Mouse (Mus musculus) CD4-positive helper T cell, adult 2 months (primary cell): ENCODE results near the gene 2310022A10Rik.
A peak's percentile ranks its signal among the peaks of the same experiment; 100 is the strongest.

Source experiments
- DNase-seq: peaks from one replicate; pipeline ENCODE4 v3.0.0-alpha.2; 2012; ENCODE audit warnings: low read depth, missing footprints, low spot score

2310022A10Rik gene

DNA sequence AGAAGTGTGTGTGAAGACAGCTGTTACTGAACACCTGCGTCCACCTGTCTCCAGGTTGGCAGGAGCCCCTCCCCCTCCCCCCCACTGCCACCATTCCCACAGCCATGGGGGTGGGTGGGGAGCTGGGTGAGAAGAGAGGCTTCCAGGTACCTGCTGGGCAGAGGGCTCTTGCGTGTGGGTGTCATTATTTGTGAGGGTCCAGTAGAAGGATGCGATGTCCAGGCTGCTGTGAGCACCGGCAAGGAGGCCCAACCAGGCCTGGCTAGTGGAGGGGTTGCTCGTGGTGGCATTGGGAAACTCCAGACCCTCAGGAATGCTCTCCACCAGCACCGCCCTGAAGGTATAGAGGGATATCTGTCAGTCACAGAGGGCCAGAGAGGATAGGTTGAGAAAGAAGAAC, 12.1 kb upstream of the 2310022A10Rik start:
- no peak for DNase-seq

DNA sequence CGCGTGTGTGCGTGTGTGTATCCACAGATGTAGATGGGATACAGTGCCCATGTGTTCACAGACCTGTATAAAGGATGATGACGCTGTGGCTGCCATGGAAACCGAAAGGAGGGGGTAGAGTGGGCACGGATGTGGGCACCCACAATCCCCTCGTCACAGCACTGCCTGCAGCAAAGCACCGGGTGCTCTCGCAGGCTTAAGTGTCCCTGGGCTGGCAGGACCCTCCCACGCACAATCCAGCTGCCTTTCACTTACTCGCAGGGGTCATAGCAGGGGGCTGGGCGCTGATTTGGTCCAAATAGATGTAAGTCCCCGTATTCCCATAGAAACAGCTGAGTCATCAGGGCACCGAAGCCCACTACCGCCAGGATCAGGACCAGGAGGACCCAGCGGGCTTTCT, 11.6 kb upstream of the 2310022A10Rik start:
- peak; percentile 95 for DNase-seq

GRCm38 (mm10) chr7:27541922-27542321, 11.1 kb upstream of the 2310022A10Rik start:
- peak; percentile 51 for DNase-seq

DNA sequence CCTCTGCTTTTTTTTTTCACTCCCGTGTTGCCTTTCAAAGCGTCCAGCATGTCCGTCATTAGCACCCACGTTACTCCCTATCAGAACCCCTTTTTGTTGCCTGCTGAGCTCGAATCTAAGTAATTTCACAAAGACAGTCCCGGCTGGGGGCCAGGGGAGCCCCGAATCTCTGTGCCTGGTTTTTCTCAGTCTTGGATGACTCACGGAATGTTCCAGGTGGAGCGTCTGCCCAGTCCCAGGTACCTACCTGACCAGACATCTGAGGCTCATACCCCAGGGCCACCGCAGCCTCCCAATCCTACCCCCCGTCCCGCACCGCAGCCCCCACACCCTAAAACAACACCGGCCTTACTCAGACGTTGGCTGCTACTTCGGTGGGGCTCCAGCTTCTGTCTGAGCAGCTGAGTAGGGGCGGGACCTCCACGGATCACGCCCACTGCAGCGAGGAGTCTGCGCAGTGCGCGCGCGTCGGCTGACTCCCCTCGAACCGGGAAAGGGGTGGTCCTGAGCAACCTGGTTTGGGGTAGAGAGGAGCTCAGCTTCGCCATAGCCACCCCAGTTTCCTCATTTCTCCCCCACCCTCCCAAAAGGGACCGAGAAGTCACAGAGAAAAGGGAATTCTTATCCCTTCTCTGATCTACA, 10.5 kb upstream of the 2310022A10Rik start:
- DNase-seq: peak; percentile 86

GRCm38 (mm10) chr7:27543065-27543464, 10.0 kb upstream of the 2310022A10Rik start:
- no peak for DNase-seq

DNA sequence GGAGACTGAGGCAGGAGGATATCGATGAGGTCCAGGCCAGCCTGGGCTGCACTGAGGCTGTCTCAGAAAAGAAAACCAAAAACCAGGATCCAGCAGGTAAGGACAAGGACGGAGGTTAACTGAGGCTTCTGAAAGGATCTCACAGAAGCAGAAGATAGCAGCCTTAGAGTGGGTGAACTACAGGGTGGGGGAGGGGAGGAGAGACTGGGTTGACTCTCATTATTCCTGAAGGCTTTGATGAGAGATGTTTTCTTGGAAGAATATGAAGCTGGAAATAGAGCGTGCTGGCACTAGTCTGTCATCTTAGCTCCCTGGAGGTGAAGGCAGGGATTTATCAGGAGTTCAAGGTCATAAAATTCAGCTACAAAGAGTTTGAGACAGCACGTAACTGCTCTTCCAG, 9.2 kb upstream of the 2310022A10Rik start:
- DNase-seq: no peak

- peak; percentile 94 for DNase-seq
Measured at GRCm38 (mm10) chr7:27544675-27545370, 8.2 kb upstream of the 2310022A10Rik start.

- DNase-seq: no peak
Measured at GRCm38 (mm10) chr7:27549597-27549996, 3.4 kb upstream of the 2310022A10Rik start.

GRCm38 (mm10) chr7:27552070-27552469, 963 bp upstream of the 2310022A10Rik start:
- peak; percentile 11 for DNase-seq

- no peak for DNase-seq
Measured at GRCm38 (mm10) chr7:27560291-27560887, 7.4 kb downstream of the 2310022A10Rik start.

DNA sequence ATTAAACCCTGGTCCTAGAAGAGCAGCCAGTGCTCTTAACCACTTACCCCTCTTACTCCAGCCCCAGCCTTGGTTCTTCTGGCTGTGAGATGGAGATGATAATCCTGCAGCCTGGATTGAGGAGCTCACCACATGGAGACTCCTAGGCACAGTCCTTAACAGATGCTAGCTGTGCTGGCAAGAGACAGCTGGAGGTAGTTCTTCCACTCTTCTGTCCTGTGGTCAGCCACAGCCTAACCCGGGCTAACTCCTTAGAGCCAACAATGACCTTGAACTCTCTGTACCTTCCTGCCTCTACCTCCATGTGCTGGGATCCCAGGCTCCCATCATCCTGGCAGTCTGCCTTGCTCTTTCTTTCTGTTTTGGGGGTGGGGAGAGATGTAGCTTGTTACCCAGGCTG, 7.9 kb downstream of the 2310022A10Rik start:
- DNase-seq: no peak

GRCm38 (mm10) chr7:27569580-27570224, 16.7 kb downstream of the 2310022A10Rik start:
- DNase-seq: no peak

- no peak for DNase-seq
Measured at GRCm38 (mm10) chr7:27572133-27572532, 19.1 kb downstream of the 2310022A10Rik start.

DNA sequence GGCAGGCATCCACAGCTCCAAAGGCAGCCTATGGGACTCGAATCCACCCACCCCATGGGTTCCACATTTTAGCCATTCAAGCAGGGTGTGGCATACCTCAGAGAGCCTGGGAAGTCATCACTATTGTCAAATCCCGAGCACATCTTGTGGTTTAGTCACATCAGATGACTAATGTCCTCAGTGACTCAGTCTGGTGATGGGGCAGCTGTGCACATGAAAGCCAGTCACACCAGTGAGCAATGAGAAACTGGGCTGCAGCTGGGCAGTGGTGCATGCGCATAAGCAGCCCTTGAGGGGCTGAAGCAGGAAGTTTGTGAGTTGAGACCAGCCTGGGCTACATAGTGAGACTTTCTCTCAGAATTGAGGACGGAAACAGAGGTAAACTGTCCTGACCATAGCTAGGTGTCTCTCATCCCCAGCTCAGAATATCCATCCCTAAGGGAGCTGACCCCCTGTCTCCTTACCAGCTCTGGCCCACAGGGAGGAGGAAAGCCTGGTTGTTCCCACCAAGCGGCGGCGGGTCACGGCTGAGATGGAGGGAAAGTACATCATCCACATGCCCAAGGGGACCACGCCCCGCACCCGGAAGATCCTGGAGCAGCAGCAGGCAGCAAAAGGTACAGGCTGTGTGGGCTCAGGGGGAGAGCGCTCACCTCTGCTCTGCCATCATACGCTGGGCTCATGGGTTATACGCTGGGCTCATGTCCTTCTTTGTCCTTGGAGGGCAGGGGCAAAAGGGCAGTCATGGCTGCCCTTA, 21.3 kb downstream of the 2310022A10Rik start:
- DNase-seq: no peak

DNA sequence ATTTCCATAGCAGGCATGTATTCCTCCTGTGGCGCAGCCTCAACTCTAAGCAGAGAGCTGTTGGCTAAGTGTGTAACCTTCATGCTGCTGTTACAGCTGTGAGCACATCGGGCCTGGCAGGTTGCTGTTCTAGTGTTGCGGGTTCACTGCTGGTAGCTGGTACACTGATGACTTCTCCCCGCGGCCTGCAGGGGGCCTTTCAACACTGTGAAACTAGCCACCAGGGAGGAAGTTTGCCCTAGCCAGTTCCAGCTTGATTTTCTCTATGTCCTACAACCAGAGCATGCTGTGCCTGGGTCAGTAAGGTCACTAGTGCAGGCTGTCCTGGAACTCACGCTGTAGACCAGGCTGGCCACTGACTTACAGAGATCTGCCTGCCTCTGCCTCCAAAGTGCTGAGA, 23.9 kb downstream of the 2310022A10Rik start:
- DNase-seq: peak; percentile 43

DNA sequence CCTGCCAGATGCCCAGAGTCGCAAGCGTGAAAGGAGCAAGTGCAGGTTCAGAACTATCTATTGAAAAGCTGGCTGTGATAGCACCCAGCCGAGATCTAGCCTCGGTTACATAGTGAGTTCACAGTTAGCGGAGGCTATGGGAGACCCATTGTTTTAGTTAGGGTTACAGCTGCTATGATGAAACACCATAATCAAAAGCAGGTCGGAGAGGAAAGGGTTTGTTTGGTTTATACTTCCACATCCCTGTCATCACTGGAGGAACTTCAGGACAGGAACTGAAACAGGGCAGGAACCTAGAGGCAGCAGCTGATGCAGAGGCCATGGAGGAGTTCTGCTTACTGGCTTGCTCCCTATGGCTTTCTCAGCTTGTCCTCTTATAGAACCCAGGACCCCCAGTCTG, 24.6 kb downstream of the 2310022A10Rik start:
- DNase-seq: no peak

DNA sequence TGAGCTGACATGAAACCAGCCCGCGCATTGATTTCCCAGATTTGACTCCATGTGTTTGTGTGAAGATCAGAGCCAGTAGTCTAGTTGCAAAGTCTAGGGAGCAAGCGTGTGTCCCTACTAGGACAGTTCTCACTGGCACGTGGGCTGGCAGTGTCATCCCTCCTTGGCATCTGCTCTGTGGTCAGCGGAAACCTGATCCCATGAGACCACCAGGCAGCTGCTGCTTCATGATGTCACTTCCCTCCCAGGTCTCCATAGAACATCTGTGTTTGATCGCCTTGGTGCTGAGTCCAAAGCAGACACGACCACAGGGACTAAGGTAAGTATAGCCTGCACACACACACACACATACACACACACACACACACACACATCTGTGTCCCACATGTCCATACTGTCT, 25.4 kb downstream of the 2310022A10Rik start:
- no peak for DNase-seq

- DNase-seq: no peak
Measured at GRCm38 (mm10) chr7:27580380-27581174, 27.5 kb downstream of the 2310022A10Rik start.

- no peak for DNase-seq
Measured at GRCm38 (mm10) chr7:27586861-27587260, 33.8 kb downstream of the 2310022A10Rik start.

GRCm38 (mm10) chr7:27587741-27588140, 34.7 kb downstream of the 2310022A10Rik start:
- DNase-seq: peak; percentile 26

DNA sequence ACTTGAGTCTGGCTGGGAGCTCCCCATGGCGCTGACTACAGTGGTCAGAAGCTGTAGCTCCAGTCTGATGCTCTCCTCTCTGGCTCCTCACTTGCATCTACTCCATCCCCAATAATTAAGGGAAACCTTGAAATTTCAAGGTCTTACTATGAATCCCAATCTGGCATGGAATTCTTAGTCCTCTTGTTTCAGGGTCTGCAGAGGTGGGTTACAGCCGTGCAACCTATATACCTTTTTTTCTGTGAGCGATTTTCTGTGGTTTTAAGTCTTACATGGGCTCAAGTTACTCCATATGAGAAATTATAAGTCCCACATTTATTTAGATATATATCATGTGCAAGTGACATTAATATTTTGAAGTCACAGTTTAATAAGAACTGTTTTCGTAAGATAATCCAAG, 37.1 kb downstream of the 2310022A10Rik start:
- no peak for DNase-seq
